Mouse (Mus musculus) limb, embryonic 11.5 days (tissue): ENCODE measurements around the gene Ddb2. TPM values are rescaled to one million over a fixed set of nuclear protein-coding genes. Genes with fewer than 3 reads are reported as not detected.
"Not testable (repeated sequence)": the region's sequence is repeated elsewhere in the genome, so short reads cannot be mapped to it uniquely, and the experiment has no call there.

Experiments
- ATAC-seq: fragments of 200-750 bp; cut with Nextera tagmentation; 2 replicates; pipeline ENCODE4 v1.8.0; 2017; ENCODE audit warnings: low read depth; ENCODE audit not compliant: insufficient number of reproducible peaks, low FRiP score, low TSS enrichment
- DNase-seq: peaks from one replicate; pipeline ENCODE4 v3.0.0-alpha.2; 2015; ENCODE audit warnings: low spot score
- H3K27ac ChIP-seq: fragments of 300-500 bp; sonication (generic); replicated peaks from 2 replicates; pipeline ENCODE4 v1.5.1; 2014; ENCODE audit warnings: low read depth, mild to moderate bottlenecking, low read length
- H3K27me3 ChIP-seq: fragments of 300-500 bp; sonication (generic); 2 replicates; pipeline ENCODE4 v1.6.1; 2014; ENCODE audit warnings: mild to moderate bottlenecking, low read length, mixed read lengths; ENCODE audit not compliant: control insufficient read depth, insufficient read depth
- H3K36me3 ChIP-seq: fragments of 300-500 bp; sonication (generic); 2 replicates; pipeline ENCODE4 v1.6.1; 2014; ENCODE audit warnings: mild to moderate bottlenecking, low read length, moderate library complexity, mixed read lengths; ENCODE audit not compliant: control insufficient read depth, insufficient read depth
- H3K4me1 ChIP-seq: fragments of 300-500 bp; sonication (generic); 2 replicates; pipeline ENCODE4 v1.6.1; 2014; ENCODE audit warnings: low read length, mixed read lengths; ENCODE audit not compliant: control insufficient read depth, insufficient read depth
- H3K4me2 ChIP-seq: fragments of 300-500 bp; sonication (generic); 2 replicates; pipeline ENCODE4 v1.6.1; 2014; ENCODE audit warnings: low read depth, mild to moderate bottlenecking, moderate library complexity; ENCODE audit not compliant: severe bottlenecking
- H3K4me3 ChIP-seq: fragments of 300-500 bp; sonication (generic); 2 replicates; pipeline ENCODE4 v1.5.1; 2014; ENCODE audit warnings: low read depth, low read length
- H3K9ac ChIP-seq: fragments of 300-500 bp; sonication (generic); 2 replicates; pipeline ENCODE4 v1.6.1; 2014; ENCODE audit warnings: mild to moderate bottlenecking, low read length
- H3K9me3 ChIP-seq: fragments of 300-500 bp; sonication (generic); 2 replicates; pipeline ENCODE4 v1.6.1; 2016; ENCODE audit warnings: low read length; ENCODE audit not compliant: control insufficient read depth
- WGBS: fragments of 180-500 bp; shearing (Covaris S2); extraction: QIAGEN DNeasy Blood & Tissue Kit; methylation state at CpG from one replicate; pipeline ENCODE4 v1.1.7; 2014; 5-methylcytosine and 5-hydroxymethylcytosine counted together
- polyA plus RNA-seq: library from polyadenylated mRNA; unstranded; fragments of >200 nt; fragmentation: Nextera tagmentation; extraction: Ambion mirVana; gene quantifications from 2 replicates; pipeline ENCODE4 v1.2.1, GENCODE M21; 2014

The Ddb2 gene
- polyA plus RNA-seq, 1 experiment from 2014 or later = 18.5 TPM

GRCm38 (mm10) chr2:91244557-91245228 lies 7.9 kb upstream of the Ddb2 start:
- no peak for ATAC-seq
- 74% methylated on average over 5 of the region's 5 CpGs for WGBS

GRCm38 (mm10) chr2:91243416-91243815 lies 6.6 kb upstream of the Ddb2 start:
- ATAC-seq (no peak), DNase-seq (no peak)
- Histone ChIP-seq H3K4me3 (no peak overlapping the region), H3K4me2 (no peak overlapping the region), H3K27ac (no peak overlapping the region), H3K9ac (no peak overlapping the region), H3K27me3 (no peaks in the 10 kb centered on the region), H3K36me3 (no peaks in the 10 kb centered on the region), H3K4me1 (no peaks in the 10 kb centered on the region), H3K9me3 (no peaks in the 10 kb centered on the region)
- 75% methylated on average over 3 of the region's 3 CpGs for WGBS

More at GRCm38 (mm10) chr2:91244557-91245228, 7.9 kb upstream of the Ddb2 start:
- Histone ChIP-seq H3K4me2 (no peak overlapping the region), H3K4me1 (no peaks in the 10 kb centered on the region), H3K27me3 (no peaks in the 10 kb centered on the region), H3K9me3 (no peaks in the 10 kb centered on the region), H3K4me3 (no peak overlapping the region), H3K9ac (no peak overlapping the region), H3K36me3 (no peaks in the 10 kb centered on the region), H3K27ac (no peak overlapping the region)
- no peak for DNase-seq

DNA sequence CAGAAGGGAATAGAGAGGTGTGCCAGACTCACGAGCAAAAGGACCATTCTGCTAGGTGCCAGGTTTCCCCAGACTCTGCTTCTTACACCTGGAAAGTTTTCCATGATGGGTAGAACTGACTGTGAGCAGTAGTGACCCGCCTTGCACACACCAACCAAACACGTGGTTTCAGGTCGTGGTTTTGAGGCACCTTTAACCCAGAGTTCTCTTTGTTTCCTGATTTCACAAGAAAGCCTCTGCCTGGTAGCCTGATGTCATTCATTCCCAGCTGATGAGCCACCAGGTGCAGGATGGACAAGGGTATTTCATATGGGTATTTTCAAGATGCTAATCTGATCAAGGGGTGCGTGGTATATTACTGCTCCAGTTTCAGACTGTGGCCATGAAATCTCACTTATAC lies 5.8 kb upstream of the Ddb2 start:
- Histone ChIP-seq H3K27me3 (no peaks in the 10 kb centered on the region), H3K9me3 (no peaks in the 10 kb centered on the region), H3K27ac (no peak overlapping the region), H3K4me3 (no peak overlapping the region), H3K36me3 (no peaks in the 10 kb centered on the region), H3K4me1 (no peaks in the 10 kb centered on the region), H3K4me2 (no peak overlapping the region), H3K9ac (no peak overlapping the region)
- ATAC-seq (no peak), DNase-seq (no peak)
- WGBS = 75% methylated on average over 5 of the region's 5 CpGs

GRCm38 (mm10) chr2:91237511-91238080 lies 814 bp upstream of the Ddb2 start:
- not testable (repeated sequence) for H3K36me3 ChIP-seq, DNase-seq, H3K9me3 ChIP-seq, H3K27me3 ChIP-seq, H3K9ac ChIP-seq, H3K4me1 ChIP-seq
- 36% methylated on average over 4 of the region's 4 CpGs for WGBS
- peak overlapping the region; percentile 77; the same call in 1 of the 2 replicates for H3K4me2 ChIP-seq
- peak overlapping the region; percentile 79 for H3K27ac ChIP-seq
- 0 out of 2 replicates have a peak, but pooled peaks have one; percentile 16 for ATAC-seq
- peak overlapping the region; percentile 52 for H3K4me3 ChIP-seq

GRCm38 (mm10) chr2:91229735-91230134 lies 7.0 kb downstream of the Ddb2 start:
- H3K36me3 ChIP-seq = no peaks in the 10 kb centered on the region
- H3K27me3 ChIP-seq = no peaks in the 10 kb centered on the region
- H3K4me2 ChIP-seq = no peak overlapping the region
- H3K4me1 ChIP-seq = no peaks in the 10 kb centered on the region
- H3K27ac ChIP-seq = no peak overlapping the region
- ATAC-seq = no peak
- WGBS = 75% methylated on average over 2 of the region's 2 CpGs
- DNase-seq = no peak
- no peak overlapping the region for H3K4me3 ChIP-seq
- no peak overlapping the region for H3K9ac ChIP-seq
- no peaks in the 10 kb centered on the region for H3K9me3 ChIP-seq

GRCm38 (mm10) chr2:91223614-91224013 lies 13.2 kb downstream of the Ddb2 start:
- H3K36me3 ChIP-seq = no peaks in the 10 kb centered on the region
- ATAC-seq (no peak), DNase-seq (no peak)
- no peaks in the 10 kb centered on the region for H3K9me3 ChIP-seq
- no peak overlapping the region for H3K9ac ChIP-seq
- H3K27ac ChIP-seq = no peak overlapping the region
- no peaks in the 10 kb centered on the region for H3K27me3 ChIP-seq
- no peaks in the 10 kb centered on the region for H3K4me1 ChIP-seq
- WGBS = 79% methylated on average over 2 of the region's 2 CpGs
- H3K4me2 ChIP-seq = no peak overlapping the region
- no peak overlapping the region for H3K4me3 ChIP-seq

DNA sequence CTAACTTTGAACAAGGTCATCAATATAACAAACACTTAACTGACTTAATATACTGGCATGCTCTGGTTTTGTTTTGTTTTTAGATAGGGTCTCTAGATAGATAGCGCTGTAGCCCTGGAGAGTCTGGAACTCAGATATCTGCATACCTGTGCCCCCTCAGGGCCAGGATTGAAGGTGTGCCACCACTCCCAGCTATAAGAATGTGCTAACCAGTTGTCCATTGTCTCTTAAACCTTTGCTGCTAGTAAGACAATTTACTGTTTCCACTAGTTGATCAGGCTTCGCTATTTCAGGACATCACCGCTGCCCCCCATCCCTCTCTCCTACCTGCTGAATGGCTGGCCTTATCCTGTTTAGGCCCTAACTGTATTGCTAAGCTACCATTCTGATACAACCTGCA lies 16.3 kb downstream of the Ddb2 start:
- no peaks in the 10 kb centered on the region for H3K4me1 ChIP-seq
- WGBS = over 99% methylated on average over 3 of the region's 3 CpGs
- H3K9ac ChIP-seq = no peak overlapping the region
- no peak overlapping the region for H3K4me2 ChIP-seq
- ATAC-seq (no peak), DNase-seq (no peak)
- H3K4me3 ChIP-seq = no peak overlapping the region
- no peaks in the 10 kb centered on the region for H3K27me3 ChIP-seq
- no peak overlapping the region for H3K27ac ChIP-seq
- no peaks in the 10 kb centered on the region for H3K9me3 ChIP-seq
- H3K36me3 ChIP-seq = no peaks in the 10 kb centered on the region

DNA sequence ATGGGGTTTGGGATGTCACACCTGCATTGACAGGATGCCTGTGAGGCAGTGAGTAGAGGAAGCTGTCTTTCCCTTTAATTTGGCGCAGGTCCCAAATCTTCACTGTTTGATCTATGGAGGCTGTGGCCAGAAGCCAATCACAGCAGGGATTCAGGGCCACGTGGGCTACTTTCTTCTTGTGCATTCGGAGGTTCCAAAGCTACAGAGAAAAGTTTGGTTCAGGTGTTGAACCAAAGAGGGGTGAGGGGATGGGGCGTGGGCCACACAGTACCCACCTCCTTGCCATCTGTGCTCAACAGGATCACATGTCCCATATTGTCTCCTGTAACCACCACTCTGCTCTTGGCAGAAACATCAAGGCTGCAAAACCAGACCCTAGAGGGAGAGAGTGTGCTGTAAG lies 19.8 kb downstream of the Ddb2 start:
- Histone ChIP-seq H3K4me1 (no peaks in the 10 kb centered on the region), H3K27ac (no peak overlapping the region), H3K27me3 (no peaks in the 10 kb centered on the region), H3K4me2 (no peak overlapping the region), H3K36me3 (peaks cover 4% of the 10 kb centered on the region; the same call in 1 of the 2 replicates), H3K4me3 (no peak overlapping the region), H3K9ac (no peak overlapping the region), H3K9me3 (no peaks in the 10 kb centered on the region)
- ATAC-seq (no peak), DNase-seq (no peak)
- 79% methylated on average over 4 of the region's 4 CpGs for WGBS
